Mouse (Mus musculus) left cerebral cortex, postnatal 25 days (tissue): ENCODE data around the gene Letmd1. TPM values are rescaled to one million over a fixed set of nuclear protein-coding genes. Genes with fewer than 3 reads are reported as not detected.
A peak's percentile ranks its signal among the peaks of the same experiment; 100 is the strongest.
"Not testable (repeated sequence)": the region's sequence is repeated elsewhere in the genome, so short reads cannot be mapped to it uniquely, and the experiment has no call there.

Source experiments
- DNase-seq, 2 experiments: peaks; one replicate each; pipeline ENCODE4 v3.0.0; 2022; ENCODE audit warnings: low spot score in 2 of 2, mixed read lengths in 1 of 2
- intact Hi-C: fragments of 180-260 bp; cut with DNase I; formaldehyde crosslinking; loops from one replicate; pipeline ENCODE4 v1.15.1; 2025
- total RNA-seq, 2 experiments: library from RNA; stranded (reverse); gene quantifications; 2 replicates each; pipeline ENCODE4 v1.2.3; 2021

The Letmd1 gene
- total RNA-seq, 2 experiments from 2014 or later = 60.7 to 63.6 TPM

- DNase-seq, intact Hi-C loops: not testable (repeated sequence)
These were observed 19.5 kb downstream of the Letmd1 start for GRCm38 (mm10) chr15:100488297-100488696.

DNA sequence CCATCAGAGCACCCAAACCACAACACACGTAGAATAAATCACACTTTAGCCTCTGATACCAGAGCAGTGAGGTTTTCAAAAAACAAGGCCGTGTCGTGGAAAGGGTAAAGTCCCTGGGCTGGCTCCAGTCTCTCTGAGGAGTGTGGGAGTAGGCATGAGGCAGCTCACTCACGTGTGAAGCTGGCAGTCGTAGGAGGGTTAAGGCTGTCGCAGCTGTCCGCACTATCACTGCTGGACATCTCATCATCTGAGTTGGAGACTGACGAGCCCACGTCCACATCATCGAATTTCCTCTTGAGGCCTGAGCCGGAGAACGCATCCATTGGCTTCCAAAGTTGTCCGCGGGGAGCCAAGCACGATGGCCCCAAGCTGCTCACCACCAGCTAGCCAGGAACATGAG is 20.4 kb downstream of the Letmd1 start:
- peak in 1 of 2 experiments; percentile 68 for DNase-seq

GRCm38 (mm10) chr15:100491966-100492365 is 23.1 kb downstream of the Letmd1 start:
- intact Hi-C loops = loop anchor here (5.0 to 10.0 kb wide), 2 partner anchors 110 to 193 kb away; partner anchors contain the start of gene Cela1

More for the DNA sequence above, 20.4 kb downstream of the Letmd1 start:
- intact Hi-C loops = no loop called here

GRCm38 (mm10) chr15:100494647-100495046 is 25.8 kb downstream of the Letmd1 start:
- intact Hi-C loops = loop anchor here (2.0 to 10.0 kb wide), 4 partner anchors 26 to 190 kb away; partner anchors contain the start of genes Cela1, Dazap2 and Letmd1
- DNase-seq = peak in 1 of 2 experiments; percentile 67

More at GRCm38 (mm10) chr15:100491966-100492365, 23.1 kb downstream of the Letmd1 start:
- DNase-seq = no peak

- peak; percentile 94 to 95 for DNase-seq
- intact Hi-C loops = loop anchor here (2.0 to 10.0 kb wide), 3 partner anchors 26 to 190 kb away; partner anchors contain the start of genes Cela1, Dazap2 and Letmd1
These were observed 26.3 kb downstream of the Letmd1 start, which contains the start of gene Csrnp2 for GRCm38 (mm10) chr15:100495102-100495501. Gene Csrnp2, minus strand, starts transcription at chr15:100495488.

GRCm38 (mm10) chr15:100499506-100499905 is 30.7 kb downstream of the Letmd1 start:
- DNase-seq = not testable (repeated sequence)
- intact Hi-C loops = loop anchor here (10.0 kb wide), 1 partner anchor 185 kb away; the partner anchor contains the start of gene Cela1

DNA sequence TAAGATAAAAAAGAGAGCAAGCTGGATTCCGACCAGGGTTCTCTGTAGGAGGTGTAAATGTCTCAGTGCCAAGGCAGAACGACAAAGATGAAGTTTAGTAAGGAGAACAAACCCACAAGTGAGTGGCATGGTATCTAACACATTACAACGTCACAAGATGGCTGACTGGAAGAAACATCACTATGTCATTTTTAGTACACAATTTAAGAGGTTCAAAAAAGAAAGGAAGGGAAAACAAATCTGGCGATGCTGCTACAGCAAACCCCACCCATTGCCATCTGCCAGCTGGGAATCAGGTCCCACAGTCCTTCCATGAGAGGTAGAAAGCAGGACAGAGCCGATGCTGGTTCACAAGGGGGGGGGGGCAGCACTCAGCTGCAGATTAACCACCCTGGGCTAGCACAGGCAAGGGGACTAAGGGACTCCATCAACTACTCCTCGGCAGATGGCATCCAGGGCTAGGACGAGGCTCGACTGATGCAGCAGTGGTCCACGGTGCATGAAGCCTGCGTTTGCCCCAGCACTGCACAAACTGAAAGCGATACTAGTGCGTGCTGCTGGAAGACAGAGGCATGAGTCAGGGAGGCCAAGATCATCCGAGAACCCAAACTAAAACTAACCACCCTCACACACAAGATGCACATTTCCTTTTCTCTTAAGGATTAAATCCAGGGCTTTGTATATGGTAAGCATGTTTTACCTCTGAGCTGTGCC is 39.8 kb downstream of the Letmd1 start:
- DNase-seq = peak in 1 of 2 experiments; percentile 40
- intact Hi-C loops = no loop called here

DNA sequence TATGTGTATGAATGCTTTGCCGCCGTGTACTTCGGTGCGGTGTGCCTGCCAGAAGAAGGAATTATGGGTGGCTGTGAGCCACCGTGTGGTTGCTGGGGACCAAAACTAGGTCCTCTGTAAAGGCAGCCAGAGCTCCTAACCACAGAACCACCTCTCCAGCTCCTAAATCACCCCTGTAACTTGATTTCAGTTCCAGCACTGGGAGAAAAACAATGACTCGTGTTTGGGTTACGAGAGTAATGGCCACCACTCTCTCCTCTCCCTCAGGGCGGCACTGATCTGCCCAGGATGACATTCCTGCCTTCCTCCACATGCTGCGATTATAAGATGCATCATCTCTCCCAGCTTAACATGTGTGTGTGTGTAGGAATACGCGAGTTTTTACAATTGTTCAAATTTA is 41.2 kb downstream of the Letmd1 start:
- no peak for DNase-seq
- intact Hi-C loops = no loop called here

DNA sequence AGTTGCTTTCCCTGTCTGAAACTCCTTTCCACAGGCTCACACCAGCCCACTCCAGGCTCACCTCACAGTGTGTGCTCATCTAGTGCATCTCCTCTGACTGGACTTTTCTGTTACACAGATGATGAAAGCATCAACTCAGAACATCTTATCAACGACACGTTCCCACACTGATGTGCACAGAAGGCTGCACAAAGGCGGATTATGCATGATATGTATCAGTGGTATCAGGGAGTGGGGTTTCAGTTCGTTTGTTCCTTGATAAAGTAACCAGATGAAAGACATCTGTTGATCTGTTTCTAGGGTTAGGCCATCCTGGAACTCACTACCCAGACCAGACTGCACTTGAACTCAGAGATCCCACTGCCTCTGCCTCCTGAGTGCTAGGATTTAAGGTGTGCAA is 44.6 kb downstream of the Letmd1 start:
- DNase-seq = no peak
- intact Hi-C loops = no loop called here

GRCm38 (mm10) chr15:100515121-100515520 is 46.3 kb downstream of the Letmd1 start:
- no peak for DNase-seq
- intact Hi-C loops = no loop called here

DNA sequence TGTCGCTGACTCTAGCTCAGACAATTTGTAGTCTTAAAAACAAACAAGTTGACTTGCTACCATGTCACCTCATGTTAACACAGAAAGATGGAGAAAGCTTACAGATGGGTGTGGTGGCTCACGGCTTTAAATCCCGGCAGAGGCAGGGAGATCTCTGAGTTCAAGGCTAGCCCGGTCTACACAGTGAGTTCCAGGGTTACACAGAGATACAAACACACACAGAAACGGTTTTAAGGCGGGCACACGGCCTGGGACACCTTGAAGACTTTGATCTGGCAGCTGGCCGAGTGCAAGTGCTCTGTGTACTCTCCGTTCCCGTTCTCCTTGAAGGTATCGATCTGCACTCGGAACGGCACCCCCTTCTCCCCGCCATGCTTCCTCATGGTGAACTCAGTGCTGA is 51.5 kb downstream of the Letmd1 start:
- intact Hi-C loops = no loop called here
- no peak for DNase-seq

DNA sequence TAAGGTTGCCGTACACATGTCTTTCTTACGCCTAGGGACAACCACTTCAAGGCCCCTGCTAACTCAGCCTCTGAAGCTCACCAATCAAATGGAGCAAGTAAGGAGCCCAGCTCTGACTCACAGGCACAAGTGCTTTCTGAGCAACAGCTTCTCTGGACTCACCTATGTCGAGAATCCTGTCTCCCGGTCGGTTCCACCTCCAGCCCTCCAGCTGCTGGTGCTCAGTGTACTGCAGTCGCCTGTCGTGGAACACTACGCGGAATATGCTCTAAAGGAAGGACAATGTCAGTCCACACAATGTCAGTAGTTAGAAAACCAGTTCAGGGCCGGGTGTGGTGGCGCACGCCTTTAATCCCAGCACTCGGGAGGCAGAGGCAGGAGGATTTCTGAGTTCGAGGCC is 56.6 kb downstream of the Letmd1 start:
- DNase-seq = no peak
- intact Hi-C loops = no loop called here

DNA sequence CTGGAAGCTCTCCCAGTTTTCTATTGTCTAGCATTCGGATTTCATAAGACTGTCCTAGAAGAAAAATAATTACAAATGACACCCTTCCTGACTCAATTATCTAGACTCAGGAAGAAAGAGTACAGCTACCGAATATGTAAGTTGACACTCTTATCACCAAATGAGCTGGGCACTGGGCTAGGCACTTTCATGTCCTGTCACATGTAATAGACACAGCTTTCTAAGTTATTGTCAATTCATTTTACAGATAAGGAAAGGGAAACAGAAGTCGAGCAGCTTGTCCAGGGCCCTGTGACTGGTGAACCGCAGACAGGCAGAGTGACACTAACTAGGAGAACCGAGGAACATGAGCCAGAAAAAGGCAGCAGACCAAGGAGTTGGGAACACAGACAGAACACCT is 59.1 kb downstream of the Letmd1 start:
- no peak for DNase-seq
- intact Hi-C loops = no loop called here

Other genes with a start within 250 kb of the Letmd1 start
- gene Atf1, start 241.2 kb upstream of the Letmd1 start, total RNA-seq = 10 to 100 TPM; 19.2 to 21.4 TPM
- gene Tmprss12, start 188.2 kb upstream of the Letmd1 start, total RNA-seq = not detected
- gene Mettl7a1, start 164.9 kb upstream of the Letmd1 start, total RNA-seq = 10 to 100 TPM; 27.0 to 31.6 TPM
- under 1 TPM; 0.37 to 0.48 TPM for gene Mettl7a3, start 134.1 kb upstream of the Letmd1 start, total RNA-seq
- gene Methig1, start 115.9 kb upstream of the Letmd1 start, total RNA-seq = not detected
- gene Mettl7a2, start 115.8 kb upstream of the Letmd1 start, total RNA-seq = under 1 TPM; 0.27 to 0.30 TPM
- not detected for gene Higd1c, start 104.5 kb upstream of the Letmd1 start, total RNA-seq
- not detected for gene Gm5475, start 46.9 kb upstream of the Letmd1 start, total RNA-seq
- 10 to 100 TPM; 54.1 to 63.5 TPM for gene Slc11a2, start 44.0 kb upstream of the Letmd1 start, total RNA-seq
- gene Csrnp2, start 26.5 kb downstream of the Letmd1 start, total RNA-seq = 10 to 100 TPM; 36.2 to 36.8 TPM
- gene Tfcp2, start 83.0 kb downstream of the Letmd1 start, total RNA-seq = 10 to 100 TPM; 28.9 to 30.3 TPM
- 100 to 1,000 TPM; 132 to 133 TPM for gene Pou6f1, start 131.0 kb downstream of the Letmd1 start, total RNA-seq
- 100 to 1,000 TPM; 109 to 112 TPM for gene Dazap2, start 146.3 kb downstream of the Letmd1 start, total RNA-seq
- 1 to 10 TPM; 1.6 to 2.2 TPM for gene Smagp, start 167.9 kb downstream of the Letmd1 start, total RNA-seq
- gene Bin2, start 200.5 kb downstream of the Letmd1 start, total RNA-seq = 1 to 10 TPM; 5.5 to 6.7 TPM
- 1 to 10 TPM; 1.7 to 5.0 TPM for gene Cela1, start 218.9 kb downstream of the Letmd1 start, total RNA-seq